Mouse (Mus musculus): Measurements from ENCODE around the gene Adgrd1.

The Adgrd1 gene

DNA sequence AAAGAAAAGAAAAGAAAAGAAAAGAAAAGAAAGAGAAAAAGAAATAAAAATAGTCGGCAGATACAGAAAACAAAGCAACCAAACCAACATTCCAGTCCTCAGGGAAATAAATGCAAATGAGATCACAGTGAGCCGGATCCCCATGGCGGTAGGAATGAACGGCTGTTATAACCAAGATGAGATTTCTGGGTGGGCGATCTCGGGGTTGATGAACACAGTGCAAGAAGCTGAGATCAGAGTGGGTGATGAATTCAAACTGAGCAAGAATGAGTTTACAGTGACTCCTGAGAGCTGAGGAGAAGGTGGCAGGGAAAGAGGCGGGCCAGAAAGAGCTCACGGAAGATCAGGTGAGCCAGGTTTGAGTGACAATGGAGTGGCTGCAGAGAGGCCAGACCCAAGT is 66.9 kb downstream of the Adgrd1 start:
- DNase-seq: no peak

DNA sequence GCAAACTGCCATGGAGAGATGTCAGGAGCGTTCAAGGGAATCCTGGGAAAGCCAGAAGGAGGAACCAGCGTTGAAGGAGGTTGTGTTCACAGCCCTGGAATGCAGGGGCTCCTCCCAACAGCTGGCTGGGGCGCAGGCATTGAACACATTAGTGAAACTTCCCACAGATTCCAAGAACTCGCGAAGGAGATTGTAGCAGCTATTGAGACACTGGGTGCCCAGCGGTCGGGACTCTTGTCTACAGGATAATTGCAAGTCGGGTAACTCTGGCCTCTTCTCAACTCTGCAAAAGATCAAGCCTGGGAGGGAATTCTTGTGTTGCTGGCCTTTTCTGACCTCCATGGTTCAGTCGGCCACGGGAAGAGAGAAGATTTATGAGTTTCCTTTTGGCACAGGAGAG is 67.5 kb downstream of the Adgrd1 start:
- no peak for DNase-seq

DNA sequence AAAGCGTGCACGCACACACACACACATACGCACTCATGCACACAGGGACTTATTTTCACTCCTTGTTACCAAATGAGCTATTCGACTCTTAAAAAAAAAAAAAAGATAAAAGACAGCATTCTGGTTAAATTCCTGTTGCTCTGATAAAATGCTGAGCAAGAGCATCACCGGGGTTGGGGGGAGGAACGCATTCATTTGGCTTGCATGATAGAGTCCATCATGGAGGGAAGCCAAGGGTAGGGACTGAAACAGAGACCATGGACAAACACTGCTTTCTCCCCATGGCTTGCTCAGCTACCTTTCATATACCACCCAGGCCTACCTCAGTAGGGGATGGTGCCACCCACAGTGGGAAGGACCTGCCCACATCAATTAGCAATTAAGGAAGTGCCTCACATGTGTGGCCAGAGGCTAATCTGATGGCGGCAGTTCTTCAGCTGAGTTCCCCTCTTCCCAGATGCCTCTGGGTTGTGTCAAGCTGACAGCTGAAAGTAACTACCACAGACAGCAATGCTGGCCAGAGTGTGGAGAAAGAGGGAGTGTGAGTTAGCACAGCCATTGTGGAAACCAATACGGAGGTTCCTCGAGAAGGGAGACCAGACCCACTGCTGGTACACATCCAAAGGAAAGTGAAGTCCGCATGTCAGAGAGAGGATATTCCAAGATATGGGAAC is 68.5 kb downstream of the Adgrd1 start:
- DNase-seq: no peak

DNA sequence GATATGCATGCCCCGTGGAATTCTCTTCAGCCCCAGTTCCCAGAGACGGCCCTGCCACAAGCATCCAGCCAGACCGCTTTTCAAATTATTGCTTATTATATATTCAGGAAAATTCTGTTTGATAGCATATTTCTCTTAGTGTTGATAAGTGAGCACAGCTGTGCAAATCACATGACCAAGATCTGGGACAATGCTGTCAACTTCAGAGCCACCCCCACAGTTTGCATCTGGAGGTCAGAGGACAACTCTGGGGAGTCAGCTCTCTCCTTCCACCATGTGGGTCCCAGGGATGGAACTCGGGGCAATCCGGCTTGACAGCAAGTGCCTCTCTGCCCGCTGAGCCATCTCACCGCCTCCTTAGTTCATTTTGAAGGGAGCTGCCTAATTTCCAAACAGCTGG is 69.0 kb downstream of the Adgrd1 start:
- DNase-seq: no peak

DNA sequence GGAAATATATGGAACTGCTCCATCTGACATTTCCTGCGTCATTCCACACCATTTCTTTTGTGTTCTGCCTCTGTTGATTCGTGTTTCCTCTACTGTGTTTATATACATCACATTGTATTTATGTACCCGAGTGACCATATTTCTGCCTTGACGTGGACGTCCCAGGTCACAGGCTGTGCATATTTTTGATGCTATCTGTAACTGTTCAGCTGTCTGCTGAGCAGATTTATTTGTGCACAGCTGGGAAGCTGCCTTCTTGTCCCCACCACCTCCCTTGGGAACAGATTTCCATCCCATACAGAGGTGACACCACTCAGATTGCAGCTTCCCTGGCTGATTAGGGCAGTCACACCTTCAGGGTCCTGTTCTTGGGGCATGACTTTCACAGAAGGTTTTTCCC is 72.5 kb downstream of the Adgrd1 start:
- DNase-seq: no peak

DNA sequence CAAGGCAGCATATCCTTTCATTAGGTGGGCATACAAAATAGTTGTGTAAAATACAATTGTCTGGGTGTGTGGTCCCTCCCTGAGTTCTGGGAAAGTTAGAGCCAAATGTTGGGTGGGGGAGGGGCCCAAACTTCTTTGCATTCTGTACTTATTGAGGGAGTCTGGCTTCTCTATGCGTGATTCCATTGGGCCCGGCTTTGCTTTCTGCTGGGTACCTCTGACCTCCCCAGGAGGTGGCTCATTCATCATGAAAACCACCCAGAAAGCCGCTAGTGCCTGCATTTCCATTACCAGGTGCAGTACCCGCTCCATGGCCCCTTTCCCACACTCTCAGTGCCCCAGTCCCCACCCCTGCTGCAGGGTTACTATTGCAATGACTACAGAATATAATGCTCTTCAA is 73.0 kb downstream of the Adgrd1 start:
- DNase-seq: no peak

DNA sequence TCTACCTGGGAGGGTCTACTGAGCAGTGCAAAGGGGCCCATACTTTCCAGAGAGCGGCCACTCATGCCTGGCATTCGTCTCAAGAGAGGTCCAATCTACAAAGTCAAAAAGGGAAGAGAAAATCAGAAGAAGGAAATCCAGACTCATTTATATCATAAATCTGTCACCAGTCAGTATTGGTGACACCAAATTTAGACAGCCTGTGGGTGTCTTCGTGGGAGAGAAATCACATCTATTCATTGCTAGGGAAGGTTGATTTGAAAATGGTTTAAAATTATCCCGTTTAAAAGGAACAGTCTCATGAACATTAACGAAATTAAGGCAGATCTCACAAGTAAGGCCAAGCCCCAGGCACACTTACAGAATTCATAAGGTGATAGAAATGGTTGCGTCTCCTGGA is 76.0 kb downstream of the Adgrd1 start:
- DNase-seq: no peak

DNA sequence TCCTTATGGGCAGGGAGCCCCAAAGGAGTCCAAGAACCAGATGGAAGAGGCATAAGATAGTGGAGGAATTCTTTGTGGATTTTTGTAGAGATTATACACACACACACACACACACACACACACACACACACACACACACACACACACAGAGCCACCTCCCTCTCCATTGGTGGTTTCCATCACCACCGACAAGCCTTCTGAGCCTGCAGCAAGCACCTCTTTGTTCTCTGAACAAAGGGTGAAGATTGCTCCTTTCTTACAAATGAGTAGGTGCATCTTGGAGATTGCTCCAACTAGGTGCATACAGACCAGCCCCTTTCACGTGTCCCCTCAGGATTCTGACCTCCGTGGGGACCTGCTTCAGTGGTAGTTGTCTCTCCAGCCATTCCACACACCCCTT is 79.4 kb downstream of the Adgrd1 start:
- DNase-seq: no peak

DNA sequence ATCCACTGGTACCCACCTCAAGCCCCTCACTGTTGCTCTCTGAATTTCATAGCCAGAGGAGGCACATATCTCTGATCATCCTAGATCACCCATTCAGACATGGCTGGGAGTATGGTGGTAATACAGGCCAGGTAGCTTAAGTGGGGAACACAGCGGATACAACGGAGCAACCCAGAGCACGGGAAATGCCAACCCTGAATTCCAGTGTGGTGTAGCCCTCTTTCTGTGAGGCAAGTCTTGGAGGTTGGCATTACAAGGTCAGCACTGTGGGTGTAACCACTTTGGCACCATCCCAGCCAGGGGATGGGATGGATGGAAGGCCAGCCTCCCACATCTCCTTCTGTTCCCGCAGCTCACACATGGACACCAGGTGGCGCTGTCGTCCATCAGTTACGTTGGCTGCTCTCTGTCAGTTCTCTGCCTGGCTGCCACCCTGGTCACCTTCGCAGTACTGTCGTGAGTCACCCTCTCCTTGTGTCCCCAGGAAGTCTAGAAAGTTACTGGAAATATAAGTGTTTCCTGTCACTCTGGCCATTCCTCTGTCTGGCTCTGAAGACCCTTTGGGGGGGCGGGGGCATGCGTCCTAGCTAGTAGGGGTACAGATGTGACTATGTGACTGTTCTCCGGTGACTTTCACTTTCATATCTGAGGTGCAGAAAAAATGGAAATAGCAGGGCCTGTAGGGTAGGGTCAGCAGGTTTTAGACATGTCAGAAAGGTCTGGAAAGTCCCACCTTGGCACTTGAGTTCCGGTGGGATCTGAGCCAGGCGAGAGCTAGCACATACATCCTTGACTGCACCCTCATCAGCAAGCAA is 81.4 kb downstream of the Adgrd1 start:
- DNase-seq: peak; percentile 87

DNA sequence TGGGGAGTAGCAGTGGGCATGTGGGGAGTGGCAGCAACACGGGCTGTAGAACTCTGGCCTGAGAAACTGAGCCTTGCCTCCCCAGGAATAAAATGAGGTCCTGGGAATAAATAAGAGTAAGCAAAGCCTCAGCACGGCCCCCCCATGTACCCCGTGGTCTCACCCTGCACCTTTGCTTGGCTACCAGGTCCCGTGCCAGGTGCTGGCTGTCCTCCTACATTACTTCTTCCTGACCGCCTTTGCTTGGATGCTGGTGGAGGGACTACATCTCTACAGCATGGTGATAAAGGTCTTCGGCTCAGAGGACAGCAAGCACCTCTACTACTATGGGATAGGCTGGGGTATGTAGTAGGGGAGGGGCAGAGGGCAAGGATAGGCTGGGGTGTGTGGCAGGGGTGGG is 82.8 kb downstream of the Adgrd1 start:
- DNase-seq: no peak

DNA sequence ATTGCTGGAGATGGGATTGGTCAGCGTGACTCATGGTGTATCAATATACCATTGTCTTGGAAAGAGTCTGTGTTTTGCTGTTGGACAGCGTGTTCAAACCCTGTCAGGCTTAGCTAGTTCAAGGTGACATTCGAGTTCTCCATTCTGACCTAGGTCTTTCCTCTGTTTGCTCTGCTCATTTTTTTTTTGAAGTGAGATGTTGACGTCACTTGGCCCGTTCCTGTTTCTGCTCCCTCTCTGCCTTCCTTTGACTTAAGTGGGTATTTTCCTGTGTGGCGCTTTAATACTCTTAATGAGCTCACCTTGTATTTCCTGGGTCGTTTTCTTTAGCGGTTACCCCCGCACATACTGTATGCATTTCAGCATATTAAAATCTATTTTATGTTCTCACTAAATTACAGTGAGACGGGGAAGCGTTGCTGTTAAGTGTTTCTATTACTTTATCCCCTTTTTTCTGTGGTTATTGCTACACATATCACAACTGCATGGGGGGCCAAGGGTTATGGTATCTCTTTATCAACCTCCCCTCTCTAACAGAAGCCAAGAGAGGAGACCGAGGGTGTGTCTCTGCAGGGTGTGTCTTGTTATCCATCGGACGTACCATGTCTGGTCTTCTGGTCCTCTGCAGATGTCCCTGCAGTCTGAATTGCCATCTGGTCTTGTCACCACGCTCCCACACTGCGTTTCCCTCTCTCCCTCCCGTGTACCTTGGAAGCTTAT is 83.6 kb downstream of the Adgrd1 start:
- no peak for DNase-seq

DNA sequence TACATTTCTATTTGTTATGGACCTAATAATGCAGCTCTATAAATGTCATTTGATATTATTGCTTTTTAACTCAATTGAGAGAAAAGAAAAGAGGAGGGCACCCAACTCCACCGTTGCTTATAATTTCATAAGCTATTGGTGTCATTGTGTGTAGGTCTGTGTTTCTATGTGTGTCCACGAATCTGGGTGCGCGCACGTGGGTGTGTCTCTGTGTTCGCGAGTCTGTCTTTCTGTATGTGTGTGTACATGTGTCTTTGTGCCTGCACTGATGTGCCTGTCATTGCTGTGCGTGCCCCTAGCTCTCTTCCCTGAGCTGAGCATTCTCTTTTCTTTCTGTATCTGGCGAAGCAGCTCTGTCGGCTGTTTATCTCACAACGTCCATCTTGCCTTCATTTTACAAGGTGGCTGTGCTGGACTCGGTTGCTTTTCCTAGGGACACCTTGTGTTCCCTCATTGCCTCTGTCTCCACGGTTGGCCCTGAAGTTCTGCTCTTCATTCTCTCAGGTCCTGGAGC is 84.2 kb downstream of the Adgrd1 start:
- DNase-seq: no peak

DNA sequence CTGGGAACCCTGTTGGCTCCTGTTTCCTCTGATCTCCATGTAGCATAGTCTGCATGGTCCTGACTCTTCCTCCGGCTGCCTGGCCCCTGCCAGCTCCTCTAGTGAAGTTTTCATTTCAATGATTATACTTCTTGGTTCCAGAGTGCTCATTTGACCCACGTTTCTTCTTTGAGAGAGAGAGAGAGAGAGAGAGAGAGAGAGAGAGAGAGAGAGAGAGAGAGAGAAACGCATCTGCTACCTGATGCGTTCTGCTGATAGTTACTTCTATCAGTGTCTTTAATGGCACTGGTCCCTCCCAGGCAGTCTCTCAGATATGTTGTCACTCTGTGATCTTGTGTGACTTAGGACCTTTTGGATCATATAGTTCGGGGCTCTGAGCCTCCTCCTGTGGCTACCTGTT is 84.9 kb downstream of the Adgrd1 start:
- DNase-seq: no peak

DNA sequence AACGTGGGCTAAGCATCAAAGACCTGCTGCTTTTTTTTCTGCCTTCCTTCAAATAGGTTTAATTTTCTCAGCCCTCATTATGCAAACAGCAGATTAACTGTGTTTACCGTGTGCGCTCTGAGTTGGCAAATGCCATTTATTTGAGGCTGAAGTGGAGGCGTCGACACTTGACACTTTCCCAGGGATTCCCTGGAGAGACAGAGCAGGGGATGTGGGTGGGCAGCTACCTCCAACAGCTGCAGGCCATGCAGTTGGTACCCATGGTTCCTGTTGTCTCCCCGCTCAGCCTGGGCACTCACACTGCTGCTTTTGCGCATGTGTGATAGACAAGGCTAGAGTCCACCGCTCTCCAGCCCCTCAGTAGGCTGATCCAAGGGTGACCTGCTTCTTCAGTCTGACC is 86.0 kb downstream of the Adgrd1 start:
- no peak for DNase-seq

DNA sequence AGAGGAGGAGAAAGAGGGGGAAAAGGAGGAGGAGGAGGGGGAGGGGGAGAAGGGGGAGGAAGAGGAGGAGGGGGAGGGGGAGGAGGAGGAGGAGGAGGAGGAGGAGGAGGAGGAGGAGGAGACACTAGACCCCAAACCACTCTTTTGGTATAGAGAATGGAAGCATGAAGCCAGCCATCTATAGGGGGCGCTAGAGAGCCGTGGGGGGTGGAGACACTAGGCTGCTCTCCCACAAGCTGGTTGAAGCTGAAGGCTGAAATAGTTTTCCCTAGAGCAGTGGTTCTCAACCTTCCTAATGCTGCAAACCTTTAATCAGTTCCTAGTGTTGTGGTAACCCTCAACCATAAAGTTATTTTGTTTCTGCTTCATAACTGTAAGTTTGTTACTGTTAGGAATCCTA is 89.7 kb downstream of the Adgrd1 start:
- DNase-seq: peak; percentile 28 to 50

DNA sequence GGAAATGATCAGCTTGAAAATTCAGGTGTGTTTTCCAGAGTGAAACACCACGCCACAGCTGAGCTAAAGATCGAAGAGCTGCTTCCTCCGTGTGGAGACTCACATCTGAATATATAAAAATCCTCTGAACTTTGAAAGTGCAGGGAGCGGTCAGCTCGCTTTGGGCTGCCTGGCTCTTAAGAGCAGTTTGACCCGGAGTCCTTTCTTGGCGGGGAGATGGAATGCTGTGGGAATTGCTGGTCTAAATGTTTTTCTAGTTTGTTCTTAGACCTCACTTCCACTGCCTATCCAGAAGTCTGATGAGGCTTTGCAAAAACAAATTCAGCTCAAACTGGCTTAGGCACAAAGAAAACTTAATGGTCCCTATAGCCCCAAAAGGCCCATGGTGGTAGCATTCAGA is 90.4 kb downstream of the Adgrd1 start:
- no peak for DNase-seq

DNA sequence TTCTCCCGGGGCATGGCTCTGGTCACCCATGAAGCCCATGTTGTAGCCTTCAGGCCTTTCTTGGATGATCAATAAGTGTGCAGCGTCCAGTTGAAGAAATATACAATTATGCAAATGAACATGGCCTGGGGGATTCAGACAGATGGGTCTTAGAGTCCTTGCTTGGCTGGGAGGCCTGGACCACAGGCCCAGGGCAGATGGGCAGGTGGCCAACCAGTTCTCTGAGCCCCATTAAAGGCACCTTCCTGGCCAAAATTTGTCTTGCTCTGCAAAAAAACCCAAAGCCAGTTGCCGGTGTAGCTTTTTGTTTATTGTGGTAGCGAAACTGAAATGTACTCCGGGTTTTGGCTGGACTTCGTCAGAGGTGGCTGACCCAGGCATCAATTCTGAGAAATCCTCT is 92.5 kb downstream of the Adgrd1 start:
- no peak for DNase-seq

DNA sequence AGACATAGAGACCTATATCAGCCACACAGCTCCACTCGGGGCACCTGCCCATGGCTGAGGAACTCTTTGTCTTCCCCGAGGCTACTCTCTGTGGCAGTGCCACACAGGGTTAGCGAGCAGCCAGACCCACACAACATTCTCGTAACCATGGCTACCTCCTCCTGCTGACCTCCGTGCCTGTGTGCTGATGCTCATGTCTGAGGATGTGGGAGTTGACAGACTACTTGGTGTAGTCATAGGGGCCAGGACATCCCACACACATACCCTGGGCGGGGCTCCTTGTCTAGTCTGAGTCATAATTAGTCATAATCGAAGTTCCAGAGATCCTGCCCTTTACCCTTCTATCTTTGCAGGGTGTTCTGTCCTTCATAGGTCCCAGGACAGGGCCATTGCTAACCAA is 93.5 kb downstream of the Adgrd1 start:
- DNase-seq: no peak

DNA sequence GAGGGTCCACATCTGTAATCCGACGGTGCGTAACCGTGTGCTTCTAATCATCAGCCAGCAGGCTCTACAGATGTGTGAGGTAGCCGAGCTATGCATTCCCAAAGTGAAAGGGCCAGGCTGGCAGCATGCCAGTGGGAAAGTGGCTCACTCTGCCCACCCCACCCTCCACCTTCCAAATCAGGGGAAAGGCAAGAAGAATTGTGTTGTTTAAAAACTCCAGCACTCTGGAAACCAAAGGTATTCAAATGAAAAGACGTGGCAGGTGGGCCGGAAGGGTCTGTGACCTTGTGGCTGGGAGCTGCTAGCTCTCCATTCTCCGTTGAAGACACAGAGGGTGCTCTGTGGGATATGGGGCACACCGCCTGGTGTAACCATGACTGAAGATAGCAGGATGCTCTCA is 100.0 kb downstream of the Adgrd1 start:
- DNase-seq: no peak

DNA sequence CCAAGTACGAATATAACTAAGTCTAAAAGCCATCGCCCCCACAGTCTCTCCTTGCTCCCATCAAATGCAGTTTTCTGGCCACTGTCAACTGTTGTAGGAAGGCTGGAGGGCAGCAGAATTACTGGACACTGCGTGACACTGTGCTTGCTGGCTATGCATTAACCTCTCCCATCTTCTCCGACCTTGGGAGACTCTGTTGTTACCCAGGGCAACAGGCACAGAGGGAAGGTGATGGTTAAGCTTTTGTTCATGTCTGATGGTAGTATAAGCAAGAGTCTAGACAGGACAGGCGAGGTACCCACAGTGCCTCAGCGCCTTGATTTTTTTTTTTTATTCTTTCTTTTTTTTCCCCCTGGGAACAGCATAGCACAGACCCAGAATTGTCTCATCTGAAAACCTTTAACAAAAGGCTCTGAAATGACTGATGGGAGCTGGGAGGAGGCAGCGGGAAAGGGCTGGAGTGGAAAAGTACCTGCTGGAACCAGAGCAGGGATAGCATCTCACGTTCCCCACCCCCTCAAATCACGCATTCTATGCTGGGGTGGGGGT is 100.5 kb downstream of the Adgrd1 start:
- DNase-seq: no peak

DNA sequence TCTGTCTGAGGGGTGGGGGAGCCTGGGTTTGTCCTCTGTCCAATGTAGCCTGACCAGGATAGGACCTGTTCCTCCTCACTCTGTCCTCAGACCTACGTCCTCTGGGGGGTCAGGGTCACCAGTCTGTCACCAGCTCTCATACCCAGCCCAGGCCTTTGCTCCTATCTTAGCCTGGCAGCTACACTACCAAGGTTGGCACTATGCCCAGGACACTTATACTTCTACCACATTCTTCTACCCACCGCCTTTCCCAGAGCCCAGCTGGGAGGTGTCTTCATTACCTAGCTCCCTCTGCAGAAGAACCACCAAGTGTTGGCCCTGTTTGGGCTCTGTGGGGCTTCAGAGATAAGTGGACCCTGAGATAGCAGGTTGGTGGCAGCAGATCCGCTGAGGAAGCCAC is 103.6 kb downstream of the Adgrd1 start:
- DNase-seq: no peak

DNA sequence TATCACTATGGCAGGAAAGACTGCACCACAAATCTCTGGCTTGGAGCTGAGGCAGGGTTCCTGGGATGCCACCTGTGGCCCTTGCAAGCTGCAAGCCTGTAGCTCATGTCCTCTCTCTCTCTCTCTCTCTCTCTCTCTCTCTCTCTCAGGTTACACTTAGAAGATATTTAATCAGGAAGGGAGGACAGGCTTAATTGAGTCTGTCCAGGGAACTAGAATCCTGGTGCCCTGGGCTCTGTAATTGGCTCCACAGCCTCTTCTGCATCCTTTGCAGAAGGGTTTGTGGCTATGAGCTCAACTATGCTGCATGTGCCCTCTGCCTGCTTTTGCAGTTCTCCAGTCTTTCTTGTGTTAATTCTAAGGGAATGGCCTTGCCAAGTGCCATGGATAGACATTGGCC is 111.7 kb downstream of the Adgrd1 start:
- no peak for DNase-seq

DNA sequence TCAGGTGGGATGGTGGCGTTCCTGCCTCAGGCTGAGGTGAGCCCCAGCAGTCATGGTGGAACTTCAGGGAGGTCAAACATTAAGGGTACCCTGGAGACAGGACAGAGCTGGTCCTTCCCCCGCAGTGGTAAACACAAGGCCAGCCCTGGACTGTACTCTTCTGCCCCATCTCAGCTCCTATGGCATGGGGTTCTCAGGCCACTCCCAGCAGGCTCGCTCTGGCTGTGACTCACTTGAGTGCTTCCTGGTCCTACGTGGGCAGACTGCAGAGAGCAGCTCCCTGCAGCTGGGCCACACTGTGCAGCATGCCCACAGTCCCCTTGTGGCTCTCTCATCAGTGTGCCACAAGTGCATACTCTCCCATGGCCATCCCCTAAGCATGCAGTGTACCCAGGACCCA is 112.3 kb downstream of the Adgrd1 start:
- DNase-seq: no peak
